Mouse (Mus musculus) small intestine, adult 2 months (tissue): ENCODE data around the gene Tmprss13. TPM values are rescaled to one million over a fixed set of nuclear protein-coding genes. Genes with fewer than 3 reads are reported as not detected.

Experiments
- H3K27ac ChIP-seq: fragments of 200-500 bp; 2 replicates; pipeline ENCODE4 v1.5.1; 2012; ENCODE audit warnings: low read depth, low read length, control low read depth, inconsistent platforms; ENCODE audit not compliant: insufficient read depth
- H3K27me3 ChIP-seq: fragments of 200-500 bp; 2 replicates; pipeline ENCODE4 v1.6.1; 2012; ENCODE audit warnings: mild to moderate bottlenecking, moderate library complexity, low read length, inconsistent platforms; ENCODE audit not compliant: control insufficient read depth, insufficient read depth
- H3K36me3 ChIP-seq: fragments of 200-500 bp; 2 replicates; pipeline ENCODE4 v1.6.1; 2012; ENCODE audit warnings: mild to moderate bottlenecking, low read length, control low read depth, inconsistent platforms; ENCODE audit not compliant: control insufficient read depth, insufficient read depth
- H3K4me1 ChIP-seq: fragments of 200-500 bp; 2 replicates; pipeline ENCODE4 v1.6.1; 2012; ENCODE audit warnings: low read length, inconsistent platforms, mixed read lengths; ENCODE audit not compliant: control insufficient read depth, insufficient read depth, insufficient read length
- H3K4me3 ChIP-seq: fragments of 200-500 bp; 2 replicates; pipeline ENCODE4 v1.5.1; 2012; ENCODE audit warnings: low read depth, mild to moderate bottlenecking, control low read depth, inconsistent platforms, low read length, moderate library complexity
- CTCF ChIP-seq: fragments of 200-500 bp; IDR thresholded peaks from 2 replicates; pipeline ENCODE4 v1.5.1; 2012; ENCODE audit warnings: low read depth, mild to moderate bottlenecking, control low read depth, inconsistent platforms, low read length, moderate library complexity, mixed read lengths; ENCODE audit not compliant: insufficient replicate concordance, insufficient read length; ENCODE audit errors: extremely low read depth
- POLR2A ChIP-seq: fragments of 200-500 bp; IDR thresholded peaks from 2 replicates; pipeline ENCODE4 v1.6.1; 2012; ENCODE audit warnings: low read depth, mild to moderate bottlenecking, control low read depth, inconsistent platforms, low read length, moderate library complexity
- WGBS: fragments of 180-500 bp; shearing (Covaris S2); methylation state at CpG from one replicate; pipeline ENCODE4 v1.1.7; 2018; 5-methylcytosine and 5-hydroxymethylcytosine counted together
- polyA plus RNA-seq: library from polyadenylated mRNA; depleted of rRNA; stranded (reverse); fragments of >200 nt; gene quantifications from 2 replicates; pipeline ENCODE4 v1.2.3, GENCODE M21; 2012

Tmprss13 gene
- polyA plus RNA-seq, 1 experiment: 0.04 TPM

DNA sequence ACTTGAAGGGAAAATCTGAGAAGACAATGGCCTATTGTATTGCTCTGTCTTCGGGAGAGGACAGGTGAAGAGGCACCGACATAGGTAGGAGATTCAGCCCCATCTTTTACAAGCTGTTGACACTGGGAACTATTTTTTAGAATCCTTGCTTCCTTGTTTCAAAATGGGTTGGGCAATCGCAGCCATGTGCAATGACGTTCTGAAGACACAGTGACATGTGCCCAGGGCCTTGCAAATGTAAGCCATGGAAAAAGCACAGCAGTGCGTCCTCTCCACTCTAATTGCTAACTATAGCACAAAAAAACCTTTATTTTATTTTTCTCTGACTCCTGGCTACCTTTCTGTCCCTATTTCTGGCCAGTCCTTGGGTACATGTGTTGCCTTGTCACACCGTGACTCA is 7.0 kb upstream of the Tmprss13 start:
- WGBS: 44% methylated on average over 6 of the region's 6 CpGs
- no peaks in the 10 kb centered on the region for H3K4me1 ChIP-seq
- H3K27ac ChIP-seq: no peak overlapping the region
- H3K4me3 ChIP-seq: no peak overlapping the region
- no peaks in the 10 kb centered on the region for H3K36me3 ChIP-seq
- no peaks in the 10 kb centered on the region for H3K27me3 ChIP-seq
- TF ChIP-seq CTCF (no peak), POLR2A (no peak)

GRCm38 (mm10) chr9:45313913-45314312 is 5.0 kb upstream of the Tmprss13 start:
- Histone ChIP-seq H3K27me3 (no peaks in the 10 kb centered on the region), H3K27ac (no peak overlapping the region), H3K4me1 (no peaks in the 10 kb centered on the region), H3K36me3 (no peaks in the 10 kb centered on the region), H3K4me3 (no peak overlapping the region)
- TF ChIP-seq CTCF (no peak), POLR2A (no peak)
- WGBS: 74% methylated on average over 3 of the region's 3 CpGs

DNA sequence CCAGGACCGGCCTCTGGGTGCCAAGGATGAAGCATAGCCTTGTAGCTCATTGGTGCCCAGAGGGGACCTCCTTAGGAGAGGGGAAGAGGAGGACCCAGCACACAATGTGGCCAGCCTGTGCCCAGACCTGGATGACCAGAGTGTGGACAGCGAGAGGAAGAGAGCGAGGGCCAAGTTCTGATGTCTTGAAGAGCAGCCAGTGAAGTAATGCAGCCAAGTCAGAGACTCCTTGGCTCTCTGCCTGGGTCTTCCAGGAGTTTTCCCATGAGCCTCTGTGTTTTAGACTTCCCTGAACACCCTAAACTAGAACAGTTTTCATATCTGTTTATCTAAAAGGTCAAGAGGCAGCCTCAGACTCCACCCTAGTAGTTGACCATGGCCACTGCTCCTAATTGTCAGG is 1.3 kb upstream of the Tmprss13 start:
- TF ChIP-seq CTCF (no peak), POLR2A (no peak)
- Histone ChIP-seq H3K4me1 (no peaks in the 10 kb centered on the region), H3K27ac (no peak overlapping the region), H3K36me3 (no peaks in the 10 kb centered on the region), H3K27me3 (no peaks in the 10 kb centered on the region), H3K4me3 (no peak overlapping the region)
- 56% methylated on average over 3 of the region's 3 CpGs for WGBS

- Histone ChIP-seq H3K4me1 (no peaks in the 10 kb centered on the region), H3K27ac (no peak overlapping the region), H3K4me3 (no peak overlapping the region), H3K27me3 (no peaks in the 10 kb centered on the region), H3K36me3 (no peaks in the 10 kb centered on the region)
- 81% methylated on average over 6 of the region's 6 CpGs for WGBS
- TF ChIP-seq POLR2A (no peak), CTCF (no peak)
Observed at GRCm38 (mm10) chr9:45321465-45321864, 2.6 kb downstream of the Tmprss13 start.

- H3K27me3 ChIP-seq: no peaks in the 10 kb centered on the region
- TF ChIP-seq POLR2A (no peak), CTCF (no peak)
- H3K4me1 ChIP-seq: no peaks in the 10 kb centered on the region
- H3K4me3 ChIP-seq: no peak overlapping the region
- H3K27ac ChIP-seq: no peak overlapping the region
- 66% methylated on average over 4 of the region's 4 CpGs for WGBS
- H3K36me3 ChIP-seq: no peaks in the 10 kb centered on the region
Observed at GRCm38 (mm10) chr9:45321946-45322430, 3.1 kb downstream of the Tmprss13 start.

DNA sequence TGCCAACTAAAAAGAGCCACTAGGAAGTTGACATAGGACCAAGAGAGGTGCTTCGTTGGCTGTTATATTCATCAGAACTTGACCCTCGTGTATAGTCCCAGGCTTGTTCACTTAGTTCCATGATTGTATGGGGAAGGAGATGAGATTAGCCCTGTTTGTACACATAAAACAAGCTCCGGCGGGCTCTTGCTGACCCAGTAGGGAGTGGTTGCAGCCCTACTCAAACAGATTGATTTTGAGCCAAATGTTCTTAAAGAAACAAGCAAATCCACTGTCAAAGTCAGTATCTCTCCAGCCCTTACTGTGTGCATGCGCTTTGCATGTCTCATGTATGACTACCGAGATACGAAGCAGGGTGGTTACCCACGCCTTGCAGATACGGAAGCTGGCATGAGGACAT is 7.5 kb downstream of the Tmprss13 start:
- H3K4me1 ChIP-seq: no peaks in the 10 kb centered on the region
- TF ChIP-seq CTCF (no peak), POLR2A (no peak)
- no peak overlapping the region for H3K27ac ChIP-seq
- no peaks in the 10 kb centered on the region for H3K27me3 ChIP-seq
- no peaks in the 10 kb centered on the region for H3K36me3 ChIP-seq
- no peak overlapping the region for H3K4me3 ChIP-seq
- 60% methylated on average over 9 of the region's 9 CpGs for WGBS

DNA sequence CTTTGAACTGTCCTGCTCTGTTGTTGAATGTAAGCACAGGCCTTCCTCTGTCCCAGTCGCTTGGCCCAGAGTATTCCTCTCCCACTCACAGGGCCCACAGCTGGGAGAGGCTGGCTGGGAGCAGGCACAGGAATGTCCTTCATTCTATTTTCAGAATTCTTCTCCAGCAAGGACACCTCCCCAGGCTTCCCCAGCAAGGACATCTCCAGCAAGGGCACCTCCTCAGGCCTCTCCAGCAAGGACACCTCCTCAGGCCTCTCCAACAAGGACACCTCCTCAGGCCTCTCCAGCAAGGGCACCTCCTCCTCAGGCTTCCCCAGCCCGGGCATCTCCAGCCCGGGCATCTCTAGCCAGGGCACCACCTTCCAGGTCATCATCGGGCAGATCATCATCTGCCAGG is 9.4 kb downstream of the Tmprss13 start:
- 83% methylated on average over 4 of the region's 4 CpGs for WGBS
- Histone ChIP-seq H3K4me1 (no peaks in the 10 kb centered on the region), H3K36me3 (no peaks in the 10 kb centered on the region), H3K27me3 (no peaks in the 10 kb centered on the region), H3K27ac (no peak overlapping the region), H3K4me3 (no peak overlapping the region)
- TF ChIP-seq POLR2A: no peak
- TF ChIP-seq CTCF: no peak

GRCm38 (mm10) chr9:45329577-45329976 is 10.7 kb downstream of the Tmprss13 start:
- 86% methylated on average over 6 of the region's 6 CpGs for WGBS

More at GRCm38 (mm10) chr9:45329577-45329976, 10.7 kb downstream of the Tmprss13 start:
- H3K36me3 ChIP-seq: no peaks in the 10 kb centered on the region
- H3K4me3 ChIP-seq: no peak overlapping the region
- TF ChIP-seq POLR2A (no peak), CTCF (no peak)
- H3K4me1 ChIP-seq: no peaks in the 10 kb centered on the region
- no peak overlapping the region for H3K27ac ChIP-seq
- H3K27me3 ChIP-seq: no peaks in the 10 kb centered on the region
